Mouse (Mus musculus): ENCODE measurements around the gene Cap2. TPM values are rescaled to one million over a fixed set of nuclear protein-coding genes. Genes with fewer than 3 reads are reported as not detected.
A peak's percentile ranks its signal among the peaks of the same experiment; 100 is the strongest.

The Cap2 gene
- polyA plus RNA-seq, 2 experiments from 2014 or later = 0.30 to 0.32 TPM

DNA sequence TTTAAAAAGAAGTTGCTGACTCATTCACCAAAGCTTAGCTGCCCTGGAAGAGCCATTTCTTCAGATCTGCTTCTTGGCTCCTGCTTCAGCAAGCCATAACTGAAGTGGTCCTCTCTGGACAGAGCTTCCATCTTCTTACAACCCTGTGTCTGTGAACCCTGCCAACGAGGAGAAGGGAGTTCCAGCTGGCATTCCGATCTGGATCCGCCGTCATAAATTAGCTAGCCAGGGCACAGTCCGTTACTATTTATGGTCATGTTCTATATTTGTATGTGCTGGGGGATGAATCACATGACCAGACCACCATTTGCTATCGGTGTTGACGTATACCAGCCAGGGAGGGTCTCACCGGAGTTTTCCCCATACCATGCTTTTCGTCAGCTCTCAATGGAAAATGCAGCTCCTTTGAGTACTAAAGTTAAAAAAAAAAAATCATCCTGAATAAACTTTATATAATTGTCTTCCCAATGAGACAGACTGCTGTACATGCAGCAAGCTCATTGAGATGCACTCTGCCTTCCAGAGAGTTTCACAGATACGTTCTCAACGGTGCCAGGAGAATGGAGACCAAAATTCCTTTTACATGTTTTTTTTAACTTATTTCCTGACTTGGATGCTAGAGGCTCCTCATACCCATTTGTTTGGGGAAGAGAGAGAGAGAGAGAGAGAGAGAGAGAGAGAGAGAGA is 70.5 kb downstream of the Cap2 start:
- ATAC-seq = no peak

- ATAC-seq = no peak
These were observed 71.1 kb downstream of the Cap2 start for GRCm38 (mm10) chr13:46572648-46573163.

DNA sequence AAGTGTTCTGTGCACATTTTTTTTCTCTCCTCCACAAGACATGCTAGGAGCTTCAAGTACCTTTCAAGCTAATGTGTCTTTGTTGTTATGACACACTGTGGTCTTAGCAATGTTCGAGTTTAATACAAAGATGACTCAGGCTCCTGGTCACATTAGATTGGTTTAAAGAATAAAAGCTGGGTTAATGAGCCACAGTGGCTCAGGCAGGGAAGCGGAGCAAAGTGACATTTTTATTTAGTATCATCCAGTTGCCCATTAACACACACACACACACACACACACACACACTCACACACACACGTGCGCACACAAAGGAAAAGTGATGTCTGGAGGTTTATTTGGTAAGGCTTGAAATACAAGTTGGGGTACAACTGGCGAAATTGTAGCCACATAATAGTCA is 72.6 kb downstream of the Cap2 start:
- no peak for ATAC-seq

DNA sequence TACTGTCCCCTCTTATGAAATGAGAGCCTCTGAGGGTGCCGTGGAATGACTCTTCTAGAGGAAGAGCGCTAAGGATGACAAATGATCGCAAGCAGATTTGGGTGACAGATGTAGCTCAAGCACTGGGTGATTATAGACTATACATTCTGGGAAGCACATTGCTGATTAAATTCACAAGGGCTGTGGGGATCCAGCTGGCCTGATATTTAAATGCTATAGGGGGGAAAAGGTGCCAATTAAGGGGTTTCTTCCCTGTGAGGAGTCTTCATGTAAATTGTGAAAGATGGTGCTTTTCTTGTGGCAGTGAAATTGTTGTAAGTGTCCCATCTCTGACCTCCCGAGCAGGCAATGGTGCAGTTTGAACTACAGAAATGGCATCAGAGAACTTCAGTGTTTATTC is 73.1 kb downstream of the Cap2 start:
- ATAC-seq = no peak

- no peak for ATAC-seq
These were observed 83.2 kb downstream of the Cap2 start for GRCm38 (mm10) chr13:46584860-46585259.

DNA sequence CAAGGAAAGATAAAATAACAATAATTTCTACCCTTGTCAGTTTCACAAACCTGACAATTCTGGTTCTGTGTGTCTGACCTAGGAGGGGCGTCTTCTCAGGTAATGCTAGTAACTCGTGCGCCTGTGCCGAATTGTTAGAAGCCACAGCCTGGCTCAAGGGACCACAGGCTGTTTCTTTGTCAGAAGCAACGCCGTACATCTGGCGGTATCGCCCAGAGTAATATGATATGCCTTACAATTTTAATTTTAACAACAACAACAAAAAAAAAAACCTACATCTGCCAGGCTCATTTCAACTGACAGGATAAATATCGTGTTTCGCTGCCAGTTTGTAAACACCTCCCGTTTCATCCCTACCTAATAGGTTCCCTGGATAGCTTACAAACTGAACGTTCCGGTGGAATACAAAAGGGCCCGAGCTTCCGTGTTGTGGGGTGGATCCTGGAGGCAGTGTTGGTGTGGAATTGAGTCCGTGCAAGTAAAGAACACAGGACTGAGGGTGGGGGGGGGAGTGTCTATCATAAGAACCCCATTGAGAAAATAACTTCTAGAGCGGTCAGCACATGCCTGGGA is 86.2 kb downstream of the Cap2 start:
- no peak for ATAC-seq

DNA sequence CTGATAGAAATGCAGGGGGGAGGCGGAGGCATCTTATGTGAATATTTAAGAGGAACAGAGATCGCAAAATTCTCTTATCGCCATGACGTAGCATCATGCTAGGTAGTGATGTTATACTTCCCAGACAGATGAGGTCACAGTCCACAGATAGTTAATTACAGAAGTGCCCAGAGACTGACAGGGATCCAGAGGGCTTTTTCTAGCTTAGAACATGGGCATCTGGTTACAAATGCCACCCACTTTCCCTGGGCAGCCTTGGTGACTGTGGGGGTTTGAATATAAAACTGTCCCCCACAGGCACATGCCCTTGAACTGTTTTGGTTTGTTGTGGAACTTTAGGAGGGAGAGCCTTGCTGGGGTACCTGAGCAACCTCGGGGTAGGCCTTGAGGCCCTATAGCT is 87.0 kb downstream of the Cap2 start:
- ATAC-seq = no peak

GRCm38 (mm10) chr13:46590885-46591284 is 89.2 kb downstream of the Cap2 start:
- no peak for ATAC-seq

DNA sequence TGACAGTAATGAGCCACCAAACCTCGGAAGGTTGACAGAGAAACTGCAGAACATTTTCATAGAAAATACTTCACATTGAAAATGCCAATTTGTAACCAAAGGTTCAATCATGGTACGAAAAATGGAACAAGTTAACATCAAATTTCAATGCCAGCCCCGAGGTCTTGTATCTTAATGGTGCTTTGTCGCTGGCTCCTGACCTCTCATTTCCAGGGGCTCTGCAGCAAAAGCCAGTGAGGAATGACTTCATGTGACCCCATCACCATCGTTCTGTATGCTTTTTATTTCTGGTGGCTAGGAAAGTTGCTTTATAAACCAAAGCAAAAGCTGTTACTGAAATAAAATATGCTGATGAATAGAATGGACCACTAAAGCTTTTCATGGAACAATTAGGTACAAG is 99.0 kb downstream of the Cap2 start:
- ATAC-seq = no peak

GRCm38 (mm10) chr13:46601386-46601785 is 99.7 kb downstream of the Cap2 start:
- ATAC-seq = no peak

- no peak for ATAC-seq
These were observed 101.0 kb downstream of the Cap2 start for GRCm38 (mm10) chr13:46602674-46603073.

DNA sequence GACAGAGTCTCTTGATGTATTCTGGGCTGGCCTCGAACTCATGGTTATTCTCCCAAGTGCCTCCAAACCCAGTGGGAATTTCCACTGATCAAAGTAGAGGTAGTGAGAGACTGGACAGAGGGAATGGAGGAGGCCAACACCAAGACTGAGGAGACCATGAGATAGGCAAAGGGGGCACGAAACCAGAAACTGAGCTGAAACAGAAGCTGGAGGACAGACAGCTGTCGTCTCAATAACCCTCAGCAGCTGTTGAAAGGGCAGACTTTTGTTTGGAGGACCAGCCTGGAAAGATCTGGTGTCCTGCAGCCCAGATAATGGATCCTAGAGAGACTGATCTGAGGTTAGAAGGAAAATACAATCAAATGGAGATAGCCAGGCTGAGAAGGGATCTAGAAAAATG is 109.4 kb downstream of the Cap2 start:
- ATAC-seq = no peak

DNA sequence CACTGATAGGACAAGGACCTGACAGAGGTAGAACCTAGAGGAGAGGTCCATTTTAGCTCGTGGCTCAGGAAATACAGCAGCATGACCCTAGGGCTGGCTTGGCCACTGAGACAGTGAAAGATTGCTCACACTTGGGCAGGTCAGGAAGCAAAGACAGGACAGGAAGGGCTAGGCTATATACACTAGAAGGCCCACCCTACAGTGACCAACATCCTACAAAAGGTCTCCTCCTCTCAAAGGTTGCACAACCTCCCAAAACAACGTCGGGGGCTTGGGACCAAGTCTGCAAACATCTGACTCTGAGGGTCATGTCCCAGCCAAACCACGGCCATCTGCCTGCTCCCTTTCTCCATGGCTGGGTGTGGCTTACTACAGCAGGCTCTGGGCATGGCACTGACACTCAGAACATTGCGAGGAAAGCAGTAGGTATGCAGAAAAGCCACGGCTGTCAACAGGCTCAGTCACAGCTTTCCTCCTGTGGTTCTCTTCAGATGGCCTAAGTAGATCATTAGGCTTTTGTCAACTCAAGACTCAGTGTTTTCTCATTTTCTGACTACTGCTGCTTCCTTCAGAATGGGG is 112.1 kb downstream of the Cap2 start:
- no peak for ATAC-seq

DNA sequence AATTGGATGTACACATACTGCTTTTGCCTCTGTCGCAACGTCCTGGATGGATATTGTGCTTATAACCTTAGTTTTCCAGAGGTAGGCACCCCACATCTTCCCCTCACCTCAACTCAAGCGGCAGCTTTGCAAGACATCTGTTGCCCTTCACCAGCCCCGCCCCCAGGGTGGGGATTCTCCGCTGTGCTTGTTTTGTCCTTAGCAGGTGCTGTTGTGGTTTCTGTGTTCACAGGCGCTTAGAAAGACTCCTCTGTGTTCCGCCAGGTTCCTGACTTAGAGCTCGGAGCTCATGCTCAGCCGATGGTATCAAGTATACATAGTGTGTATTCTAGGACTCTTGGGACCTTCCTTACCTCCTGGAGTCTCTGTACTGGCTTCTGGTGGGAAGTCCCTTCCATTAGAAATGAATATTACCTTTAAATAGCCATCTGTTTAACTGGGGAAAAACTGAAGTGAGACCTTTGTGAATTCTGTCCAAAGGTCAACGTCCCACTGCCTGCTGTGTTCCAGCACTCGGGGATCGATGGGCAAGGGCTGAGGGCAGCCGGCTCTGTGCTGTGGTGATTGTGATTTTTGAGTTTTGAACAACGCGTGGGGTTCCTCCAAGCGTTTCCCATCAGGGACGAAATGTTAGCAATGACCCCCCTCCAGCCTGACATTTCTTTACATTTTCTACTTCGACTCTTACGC is 115.2 kb downstream of the Cap2 start:
- ATAC-seq = peak; percentile 95

- ATAC-seq = peak; percentile 66
These were observed 118.0 kb downstream of the Cap2 start for GRCm38 (mm10) chr13:46619633-46620032.

- ATAC-seq = no peak
These were observed 119.5 kb downstream of the Cap2 start for GRCm38 (mm10) chr13:46620964-46621757.

- ATAC-seq = no peak
These were observed 125.0 kb downstream of the Cap2 start for GRCm38 (mm10) chr13:46626608-46627007.

DNA sequence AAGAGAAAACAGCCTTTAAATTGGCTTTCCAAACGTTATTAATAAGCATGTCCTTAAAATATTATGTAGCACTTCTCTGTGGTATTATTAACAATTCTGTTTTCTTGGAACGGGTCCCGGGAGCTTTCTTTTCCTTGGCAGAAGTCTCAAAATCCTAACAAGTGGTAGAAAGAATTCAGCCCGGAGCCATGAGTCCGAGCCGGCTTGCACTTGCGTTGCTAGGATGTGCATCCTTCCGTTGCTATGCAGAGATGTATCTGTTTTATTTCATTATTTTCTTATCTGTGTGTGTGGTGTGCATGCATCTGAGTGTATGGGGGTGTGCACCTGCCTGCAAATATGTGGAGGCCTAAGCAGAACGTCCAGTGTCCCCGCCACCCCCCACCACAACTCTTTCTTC is 126.2 kb downstream of the Cap2 start:
- ATAC-seq = no peak

DNA sequence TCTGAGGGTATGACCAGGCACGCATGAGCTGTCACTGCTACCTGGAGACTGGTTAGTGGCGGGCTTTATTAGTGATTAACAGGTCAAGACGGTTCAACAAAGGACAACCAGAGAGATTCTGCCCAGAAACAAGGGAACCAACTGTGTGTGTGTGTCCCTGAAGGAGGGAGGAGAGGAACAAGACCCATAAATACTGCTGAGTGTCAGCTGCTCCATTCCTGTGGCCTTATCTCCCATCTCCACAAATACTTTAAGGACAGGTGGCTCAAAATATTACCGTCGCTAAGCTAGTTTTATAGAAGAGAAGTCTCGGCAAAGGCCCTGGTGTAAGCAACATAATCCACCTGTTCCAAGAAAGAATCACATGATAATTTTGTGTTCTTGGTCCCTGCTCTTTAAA is 127.7 kb downstream of the Cap2 start:
- ATAC-seq = no peak

DNA sequence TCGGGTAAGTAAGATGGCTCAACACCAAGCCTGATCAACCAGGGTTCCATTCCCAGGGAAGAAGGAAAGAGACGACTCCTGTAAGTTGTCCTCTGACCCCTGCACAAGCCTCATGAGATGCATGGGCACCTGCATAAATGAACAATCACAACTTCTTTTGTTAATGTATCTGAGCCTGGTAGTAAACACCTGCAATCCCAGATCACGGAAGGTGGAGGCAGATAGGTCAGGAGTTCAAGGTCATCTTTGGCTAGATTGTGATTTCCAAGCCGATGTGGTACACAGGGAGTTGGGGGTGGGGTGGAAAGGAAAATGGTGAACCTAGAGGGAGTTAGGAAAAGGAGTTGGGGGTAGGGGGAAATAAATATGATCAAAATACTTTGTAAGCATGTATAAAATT is 131.1 kb downstream of the Cap2 start:
- ATAC-seq = no peak

DNA sequence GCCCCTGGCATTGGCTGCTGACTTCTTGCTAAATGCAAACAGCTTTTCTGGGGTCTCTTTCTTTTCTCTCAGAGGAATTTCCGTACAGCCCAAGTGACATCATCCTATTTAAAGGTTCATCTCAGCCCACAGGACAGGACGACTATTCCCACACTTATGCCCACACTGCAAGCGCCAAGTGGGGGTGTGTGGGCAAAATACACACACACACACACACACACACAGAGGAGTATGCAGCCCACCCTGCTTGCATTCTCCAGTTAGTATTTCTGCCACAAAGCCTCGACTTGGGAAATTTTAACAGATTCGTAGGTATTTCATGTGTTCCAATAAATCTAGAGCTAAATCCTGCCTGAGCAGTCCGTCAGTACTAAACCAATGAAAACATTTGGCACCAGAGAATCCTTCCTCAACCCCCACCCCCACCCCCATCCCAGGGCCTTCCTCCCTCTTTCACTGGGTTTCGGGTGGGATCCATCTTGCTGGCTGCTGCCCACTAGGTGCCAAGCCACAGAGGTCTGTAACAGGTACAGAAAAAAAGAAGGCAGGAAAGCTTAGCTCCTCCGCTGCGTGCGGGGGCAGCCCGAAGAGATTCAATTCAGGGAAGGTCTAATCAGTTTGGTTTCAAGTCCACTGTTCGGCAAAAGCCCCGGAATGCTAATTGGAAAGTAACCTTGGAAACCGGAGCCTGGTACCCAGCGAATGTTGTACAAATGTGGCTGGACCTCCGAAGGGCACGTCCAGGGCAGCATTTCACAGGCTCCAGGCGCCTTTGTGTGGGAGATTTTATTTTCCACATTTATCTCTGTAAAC is 131.9 kb downstream of the Cap2 start:
- no peak for ATAC-seq

GRCm38 (mm10) chr13:46634133-46634488 is 132.5 kb downstream of the Cap2 start:
- ATAC-seq = no peak
